Mouse (Mus musculus): Measurements from ENCODE around the gene Gm17304.

- no peak for TF ChIP-seq CTCF (IDR thresholded peaks at IDR 0.05; ENCODE audit: borderline replicate concordance, insufficient read depth, low read depth, low read length)
- no peak for TF ChIP-seq POLR2A (IDR thresholded peaks at IDR 0.05; ENCODE audit: borderline replicate concordance, insufficient read depth, low read length)
Observed at GRCm38 (mm10) chr5:106573742-106574559, 34.9 kb upstream of the Gm17304 start.

All from cerebellum, adult 2 months (tissue).